Mouse (Mus musculus): Measurements from ENCODE around the gene Tepp.

The Tepp gene

DNA sequence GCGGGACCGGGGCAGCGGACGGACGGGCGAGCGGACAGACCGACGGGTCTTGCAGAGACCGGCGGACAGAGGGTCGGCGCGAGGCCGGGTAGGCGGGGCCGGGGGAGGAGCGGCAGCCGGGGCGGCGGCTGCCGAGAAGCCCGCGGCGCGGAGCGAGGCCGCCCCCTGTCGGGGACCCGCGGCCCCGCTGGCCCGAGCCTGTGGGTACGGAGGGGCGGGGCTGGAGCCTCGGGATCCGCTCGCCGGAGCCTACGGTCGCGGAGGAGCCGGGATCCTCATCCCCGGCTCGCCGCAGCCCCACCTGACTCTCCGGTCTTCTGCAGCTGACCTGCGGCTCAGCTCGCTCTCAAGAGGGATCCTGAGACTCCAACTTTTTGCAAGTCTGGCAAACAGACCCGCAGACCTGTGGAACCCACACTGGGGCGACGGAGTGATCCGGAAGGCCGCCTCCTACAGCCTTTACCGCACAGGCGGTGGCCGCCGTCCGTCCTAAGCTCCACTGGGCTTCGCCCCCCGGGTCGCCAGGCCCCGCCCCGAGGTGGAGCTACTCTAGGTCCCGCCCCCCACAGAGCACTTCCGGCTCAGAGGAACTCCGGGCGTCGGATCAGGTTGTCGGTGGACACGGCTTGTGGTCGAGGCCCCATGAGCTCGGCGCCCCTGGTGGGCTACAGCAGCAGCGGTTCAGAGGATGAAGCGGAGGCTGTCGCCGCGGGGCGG is 21.5 kb downstream of the Tepp start, which contains the start of the genes Zfp319 and Usb1:
Gene Zfp319, minus strand, starts transcription at position 231 of the 717 bp plus-strand sequence.
Gene Usb1, plus strand, starts transcription at position 565 of the 717 bp plus-strand sequence.
- peak; percentile 99 for DNase-seq

DNA sequence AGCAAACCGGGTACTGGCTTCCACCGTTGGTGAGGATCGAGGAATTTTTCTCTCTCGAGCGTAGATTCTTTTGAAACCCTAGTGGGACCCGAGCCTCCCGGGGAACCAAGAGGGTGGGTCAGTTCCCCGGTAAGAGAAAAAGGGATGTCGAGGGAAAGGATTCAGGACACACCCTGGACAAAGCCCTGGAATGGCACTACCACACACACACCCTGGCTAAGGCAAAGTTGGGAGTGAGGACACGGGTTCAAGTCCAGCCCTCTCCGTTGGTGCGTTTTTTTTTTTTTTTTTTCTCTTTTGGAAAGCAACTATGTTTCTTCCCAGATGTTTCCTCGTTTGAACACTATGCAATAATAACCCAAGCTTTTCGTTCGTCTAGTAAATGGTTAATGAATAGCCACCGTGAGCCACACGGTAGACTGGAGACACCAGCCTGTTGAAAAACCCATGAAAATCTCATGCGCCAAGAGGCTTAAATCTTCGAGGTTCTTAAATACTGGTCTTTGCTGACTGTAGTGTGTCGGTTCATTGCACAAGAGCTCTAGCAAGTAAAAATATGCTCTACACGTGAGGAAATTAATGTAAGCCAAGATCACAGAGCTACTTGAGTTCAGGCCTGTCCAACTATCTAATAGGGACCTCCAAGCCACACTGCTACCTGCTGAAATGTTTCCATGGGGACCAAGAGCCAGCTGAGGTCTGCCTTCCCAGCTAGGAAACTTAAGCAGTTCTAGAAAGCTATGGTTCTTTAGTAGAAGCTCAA is 22.3 kb downstream of the Tepp start:
- DNase-seq, result no peak

DNA sequence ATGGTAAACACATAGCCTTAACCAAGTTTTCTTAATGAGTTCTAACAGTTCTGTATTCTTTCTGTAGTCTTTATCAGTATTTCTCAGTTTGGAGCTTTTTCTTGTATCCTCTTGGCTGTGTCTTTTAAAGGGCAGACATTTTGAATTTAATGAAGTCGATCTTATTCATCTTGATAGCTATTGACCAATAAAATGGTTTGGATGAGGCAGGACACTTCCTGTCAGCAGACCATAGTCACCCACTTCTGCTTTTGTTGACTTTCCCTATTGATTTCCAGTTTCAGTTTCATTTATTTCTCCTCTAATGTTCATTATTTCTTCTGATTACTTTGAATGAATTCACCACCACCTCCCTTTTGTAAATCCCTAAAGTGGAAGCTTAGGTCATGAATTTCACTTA is 25.3 kb downstream of the Tepp start:
- DNase-seq, result no peak

DNA sequence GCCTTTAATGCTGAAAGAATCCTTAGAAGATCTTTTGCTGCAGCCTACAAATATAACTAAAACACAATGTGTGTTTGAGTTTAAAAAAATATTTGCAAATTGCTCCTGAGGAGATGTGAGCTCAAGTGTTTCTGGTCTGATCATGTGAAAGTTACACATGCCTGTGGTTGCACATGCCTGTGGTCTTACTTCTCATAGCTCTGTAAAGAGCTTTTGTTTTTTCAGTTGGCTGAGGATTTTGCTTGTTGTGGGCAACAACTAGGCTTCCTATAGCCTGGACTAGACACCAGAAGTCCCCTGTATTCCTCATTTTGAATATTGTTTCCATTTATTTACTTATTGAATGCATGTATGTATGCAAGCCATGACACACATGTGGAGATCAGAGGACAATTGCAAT is 26.0 kb downstream of the Tepp start:
- DNase-seq, result no peak

DNA sequence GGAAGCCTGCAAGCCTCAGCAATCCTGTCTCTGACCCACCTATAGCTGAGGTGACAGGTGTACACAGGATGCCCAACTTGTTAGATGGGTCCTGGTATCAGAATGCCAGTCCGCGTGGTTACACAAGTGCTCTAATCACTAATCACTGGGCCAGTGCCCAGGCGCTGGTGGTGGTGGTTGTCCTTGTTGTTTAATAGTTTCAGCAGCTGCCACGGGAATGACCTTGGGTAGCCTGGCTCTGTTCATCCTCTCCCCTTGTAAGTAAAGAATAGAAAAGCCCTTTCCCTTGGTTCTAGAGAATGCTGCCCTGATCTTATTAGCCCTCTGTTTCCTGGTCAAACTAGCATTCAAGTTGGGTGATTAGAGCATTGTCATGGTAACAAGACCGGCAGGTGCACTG is 31.4 kb downstream of the Tepp start:
- DNase-seq, result peak; percentile 98

DNA sequence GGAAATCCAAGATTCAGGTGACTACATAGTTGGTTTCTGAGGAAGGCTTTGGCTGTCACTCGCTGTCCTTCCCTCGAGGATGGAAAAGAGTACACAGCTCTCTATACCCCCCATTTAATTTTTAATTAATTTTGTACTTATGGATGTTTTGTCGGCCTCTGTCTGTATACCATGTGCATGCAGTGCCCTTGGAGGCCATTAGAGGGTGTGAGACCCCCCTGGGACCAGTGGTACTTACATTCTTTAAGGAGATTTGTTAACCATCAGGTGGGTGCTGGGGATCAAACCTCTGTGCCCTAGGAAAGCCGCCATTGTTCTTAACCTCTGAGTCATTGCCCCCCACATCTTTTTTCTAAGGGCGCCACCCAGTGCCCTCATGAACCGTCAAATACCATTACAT is 34.3 kb downstream of the Tepp start:
- DNase-seq, result no peak

DNA sequence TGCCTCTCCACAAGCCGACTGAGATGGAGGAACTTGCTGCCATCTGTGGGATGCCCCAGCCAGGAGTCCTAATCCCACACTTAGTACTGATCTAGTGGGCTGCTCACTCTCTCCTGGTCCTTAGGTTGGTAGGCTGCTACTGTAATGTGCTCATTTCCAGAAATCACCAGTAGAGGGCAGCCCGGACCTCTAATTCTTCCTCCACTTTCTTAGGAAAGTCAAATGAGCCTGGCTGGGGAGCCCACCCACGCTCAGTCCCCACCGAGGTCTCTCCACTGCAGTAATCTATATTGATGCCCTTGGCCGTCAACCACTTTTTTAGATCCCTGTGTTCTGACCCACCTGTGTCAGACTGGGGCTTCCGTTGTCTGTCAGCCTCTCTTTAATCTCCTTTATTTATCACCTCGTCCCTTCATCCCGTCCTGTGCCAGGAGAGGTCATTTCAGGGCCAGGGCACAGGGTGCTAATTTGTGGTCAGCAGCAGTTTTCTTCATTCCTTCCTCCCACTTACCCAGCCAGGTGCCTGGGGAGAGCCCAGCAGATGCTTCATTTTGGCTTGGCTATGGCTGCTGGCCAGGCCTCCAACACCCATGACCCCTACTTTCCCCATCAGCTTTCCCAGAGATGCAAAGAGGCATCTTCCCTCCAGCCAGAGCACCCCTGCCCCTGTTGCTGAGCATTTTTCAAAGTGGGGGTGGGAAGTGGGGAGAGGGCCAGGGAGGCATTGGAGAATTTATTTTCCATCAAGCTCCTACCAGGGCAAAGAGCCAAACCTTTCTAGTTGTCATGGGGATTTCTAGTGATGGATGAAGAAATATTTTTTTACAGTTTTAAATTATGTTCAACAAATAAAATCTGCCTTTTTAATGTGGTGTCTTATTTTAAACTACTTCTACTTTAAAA is 36.5 kb downstream of the Tepp start:
- DNase-seq, result peak; percentile 94

DNA sequence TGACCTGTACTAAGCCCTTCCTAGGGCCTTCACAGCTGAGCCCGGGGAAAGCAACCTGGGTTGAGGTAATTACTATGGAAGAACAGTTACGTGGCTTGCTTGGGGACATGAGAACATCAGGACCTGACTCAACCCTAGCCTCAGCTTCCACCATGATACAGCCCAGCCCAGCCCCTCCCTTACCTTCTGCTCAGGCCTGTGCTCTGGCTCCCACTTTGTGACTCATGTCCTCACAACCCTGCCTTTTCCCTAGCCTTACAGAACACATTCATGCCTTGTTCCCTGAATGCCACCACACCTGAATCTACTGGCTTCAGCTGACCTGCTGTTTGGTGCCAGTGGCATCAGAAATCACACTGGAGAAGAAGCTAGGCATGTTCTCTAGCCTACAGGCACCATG is 38.0 kb downstream of the Tepp start:
- no peak for DNase-seq

DNA sequence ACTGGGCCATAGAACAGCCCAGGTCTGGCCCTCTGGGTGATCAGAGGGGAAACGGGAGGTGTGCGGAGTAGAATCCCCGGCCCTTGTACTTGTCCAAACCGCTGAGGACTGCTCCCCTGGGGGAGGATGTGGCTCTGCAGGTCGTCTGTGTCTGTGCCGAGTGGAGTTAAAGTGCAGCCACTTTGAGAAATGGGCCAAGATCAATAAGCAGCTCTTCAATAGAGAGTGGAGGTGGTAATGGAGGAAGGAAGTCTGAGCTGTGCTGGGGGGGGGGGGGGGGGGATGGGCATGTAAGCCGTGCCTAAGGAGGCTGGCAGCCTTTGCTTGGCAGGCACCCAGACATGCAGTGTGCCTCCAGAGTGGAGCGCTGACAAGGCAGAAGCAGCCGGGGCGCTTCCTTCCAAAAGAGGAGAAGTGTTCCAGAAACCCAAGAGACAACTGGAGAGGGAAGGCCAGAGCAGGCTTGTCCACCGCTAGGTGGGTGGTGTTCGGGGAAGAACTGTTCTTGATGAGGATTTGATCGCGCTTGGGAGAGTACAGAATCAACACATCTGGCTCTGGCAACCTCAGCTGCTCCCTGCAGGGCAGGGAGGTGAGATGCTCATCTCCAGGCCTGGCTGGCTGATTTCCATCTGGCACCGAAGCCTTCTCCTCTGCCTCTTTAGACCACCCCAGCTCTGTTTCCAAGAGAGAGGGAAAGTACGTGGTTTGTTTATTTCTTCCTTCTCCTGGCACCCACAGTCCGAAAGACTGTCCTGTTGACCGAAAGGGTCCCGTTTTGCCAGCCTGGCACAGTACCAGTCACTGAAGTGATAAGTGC is 38.7 kb downstream of the Tepp start:
- DNase-seq, result peak; percentile 96

DNA sequence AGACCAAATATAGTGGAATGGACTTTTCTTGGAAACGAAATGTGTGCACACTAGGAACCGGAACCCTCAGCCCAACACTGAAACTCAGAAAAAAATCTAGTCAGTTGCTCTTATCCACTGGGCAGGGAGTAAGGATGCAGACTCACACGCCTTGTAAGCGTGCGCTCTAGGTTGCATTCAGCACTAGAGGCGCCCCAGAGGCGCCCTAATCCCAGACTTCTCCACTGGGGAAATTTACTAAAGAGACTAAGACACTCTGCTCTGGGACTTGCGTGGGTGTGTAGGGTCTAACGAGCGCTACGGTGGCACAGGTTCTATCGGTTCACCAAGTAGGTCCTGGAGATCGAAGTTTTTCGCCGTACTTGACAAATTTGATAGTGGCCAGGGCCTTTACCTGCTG is 41.1 kb downstream of the Tepp start:
- DNase-seq, result no peak

DNA sequence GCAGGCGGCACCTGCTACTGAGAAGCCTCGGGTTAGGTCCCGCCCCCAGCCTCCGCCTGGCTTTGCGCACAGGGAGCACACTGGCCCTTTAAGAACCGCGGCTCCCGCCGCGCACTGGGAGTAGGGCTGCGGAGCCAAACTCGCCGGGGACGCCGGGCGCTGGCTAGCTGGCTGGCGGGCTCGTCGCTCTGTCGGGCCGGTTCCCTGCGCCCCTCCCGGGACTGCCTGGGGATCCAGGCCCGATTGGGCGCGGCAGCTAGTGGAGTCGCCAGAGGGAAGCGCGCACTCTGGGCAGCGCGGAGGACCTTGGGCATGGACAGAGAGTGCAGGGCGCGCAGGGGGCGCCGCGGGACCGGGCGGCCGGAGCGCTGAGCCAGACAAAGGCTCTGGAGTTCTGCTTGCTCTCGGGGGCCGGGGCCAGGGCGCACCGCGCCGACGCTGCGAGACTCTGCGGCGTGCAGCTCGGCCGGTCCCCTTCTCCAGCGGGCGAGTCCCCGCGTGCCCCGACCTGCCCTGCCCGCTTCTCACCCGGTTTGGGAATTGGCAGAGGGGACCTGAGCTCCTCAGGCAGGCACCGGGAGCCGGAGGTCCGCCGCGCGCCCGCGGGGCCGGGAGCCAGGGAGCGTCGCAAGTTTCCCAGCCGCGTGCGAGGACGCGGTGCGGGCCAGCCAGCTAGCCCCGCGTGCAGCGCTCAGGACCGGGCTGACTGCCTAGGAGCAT is 41.9 kb downstream of the Tepp start, which contains the start of gene Mmp15:
Gene Mmp15, plus strand, starts transcription at position 118 of the 720 bp plus-strand sequence.
- DNase-seq, result peak; percentile 98

DNA sequence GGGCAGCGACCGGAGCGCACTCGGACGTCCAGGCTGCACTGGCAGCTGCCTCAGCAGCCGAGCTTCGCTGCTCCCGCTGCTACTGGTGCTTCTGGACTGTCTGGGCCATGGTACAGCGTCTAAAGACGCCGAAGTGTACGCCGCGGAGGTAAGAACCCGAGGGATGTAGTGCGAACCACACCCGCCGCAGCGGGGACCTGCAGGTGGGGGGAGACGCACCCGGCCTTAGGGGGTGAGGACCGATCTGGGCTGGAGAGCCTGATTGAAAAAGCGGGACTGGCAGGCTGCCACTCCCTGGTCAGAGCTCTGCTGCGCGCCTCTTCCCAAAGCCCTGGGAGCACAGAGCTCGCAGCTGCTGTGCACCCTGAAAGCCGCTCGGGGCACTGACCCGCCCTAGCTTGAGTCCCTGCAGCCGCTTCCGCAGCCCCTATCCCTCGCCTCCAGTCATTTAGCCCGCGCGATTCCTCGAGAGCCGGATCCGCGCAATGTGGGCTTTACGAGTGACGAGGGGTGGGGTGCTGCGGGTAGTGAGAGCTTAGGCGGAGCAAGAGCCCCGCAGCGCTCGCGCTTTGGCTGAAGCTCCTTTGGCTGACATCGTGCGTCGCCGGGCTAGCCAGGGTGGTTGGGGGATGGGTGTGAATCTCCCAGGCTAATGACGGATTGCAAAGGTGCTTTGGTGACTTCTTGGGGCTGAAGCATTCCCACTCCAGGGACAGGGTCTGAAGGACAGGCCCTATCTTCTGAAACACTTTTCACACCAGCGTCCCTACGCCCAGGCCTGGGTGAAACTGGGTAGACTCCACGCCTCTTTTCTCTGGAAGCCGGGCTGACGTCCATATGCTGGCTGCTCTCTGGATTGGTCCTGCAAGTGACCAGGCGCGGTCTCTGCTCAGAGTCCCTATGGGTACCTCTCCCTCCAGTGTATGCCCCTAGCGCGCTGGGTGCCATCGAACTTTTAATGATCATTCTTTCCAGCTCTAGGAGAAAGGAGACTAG is 42.8 kb downstream of the Tepp start:
- DNase-seq, result peak; percentile 96

DNA sequence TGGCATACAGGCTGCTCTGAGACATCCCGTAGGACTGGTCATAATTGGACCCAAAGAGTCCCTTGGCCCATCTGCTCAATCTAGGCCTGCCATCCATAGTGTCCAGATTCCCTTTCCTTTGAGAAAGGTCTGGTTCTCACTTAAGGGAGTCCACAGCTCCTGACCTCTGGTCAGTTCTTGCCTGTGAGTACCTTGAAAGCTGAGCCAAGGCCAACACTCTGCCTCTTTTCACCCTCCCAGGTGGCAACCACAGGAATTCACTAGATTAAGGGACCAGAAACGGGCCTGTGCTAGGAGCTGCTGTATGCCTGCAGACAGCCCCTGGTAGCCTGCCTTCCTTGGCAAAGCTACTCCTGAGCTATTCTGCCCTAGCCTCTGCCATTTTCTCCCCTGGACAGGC is 44.2 kb downstream of the Tepp start:
- no peak for DNase-seq

DNA sequence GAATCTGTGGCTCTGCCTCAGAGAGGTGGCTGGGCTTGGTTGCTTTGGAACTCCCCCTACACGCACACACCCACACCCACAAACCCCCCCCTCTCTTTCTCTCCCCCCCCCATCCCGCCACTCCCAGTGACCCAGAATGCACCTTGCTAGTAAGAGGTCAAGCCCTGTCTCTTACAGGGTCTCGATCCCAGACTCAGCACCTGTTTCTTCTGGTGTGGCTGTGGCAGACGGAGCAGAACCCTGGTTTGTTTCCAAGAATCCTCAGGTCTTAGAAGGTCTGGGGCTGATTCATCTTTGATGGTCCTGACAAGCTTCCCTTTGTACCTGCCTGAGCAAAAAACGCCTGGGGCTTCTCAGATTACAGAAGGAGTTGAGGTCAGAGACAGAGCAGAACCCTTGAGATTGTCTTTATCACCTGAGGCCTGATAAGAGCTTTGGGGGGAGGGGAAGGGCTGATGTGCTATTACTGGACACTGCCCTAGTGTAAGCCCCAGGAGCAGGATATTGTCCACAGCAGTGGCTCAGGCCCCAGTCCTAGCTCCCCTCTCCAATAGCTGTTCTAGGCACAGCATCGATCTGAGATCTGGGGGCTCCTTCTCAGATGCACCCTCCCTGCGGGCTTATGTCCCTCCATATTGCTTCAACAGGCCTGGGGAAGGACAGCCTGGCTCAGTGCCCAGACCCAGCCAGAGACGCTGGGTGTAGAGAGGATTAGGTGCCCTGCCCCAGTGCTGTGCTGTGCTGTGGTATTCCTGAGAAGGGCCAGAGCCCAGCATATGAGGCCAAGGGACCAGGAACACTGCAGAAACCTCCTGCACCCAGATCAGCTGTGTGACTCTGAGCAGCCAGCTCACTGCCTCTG is 48.4 kb downstream of the Tepp start:
- peak; percentile 94 for DNase-seq

DNA sequence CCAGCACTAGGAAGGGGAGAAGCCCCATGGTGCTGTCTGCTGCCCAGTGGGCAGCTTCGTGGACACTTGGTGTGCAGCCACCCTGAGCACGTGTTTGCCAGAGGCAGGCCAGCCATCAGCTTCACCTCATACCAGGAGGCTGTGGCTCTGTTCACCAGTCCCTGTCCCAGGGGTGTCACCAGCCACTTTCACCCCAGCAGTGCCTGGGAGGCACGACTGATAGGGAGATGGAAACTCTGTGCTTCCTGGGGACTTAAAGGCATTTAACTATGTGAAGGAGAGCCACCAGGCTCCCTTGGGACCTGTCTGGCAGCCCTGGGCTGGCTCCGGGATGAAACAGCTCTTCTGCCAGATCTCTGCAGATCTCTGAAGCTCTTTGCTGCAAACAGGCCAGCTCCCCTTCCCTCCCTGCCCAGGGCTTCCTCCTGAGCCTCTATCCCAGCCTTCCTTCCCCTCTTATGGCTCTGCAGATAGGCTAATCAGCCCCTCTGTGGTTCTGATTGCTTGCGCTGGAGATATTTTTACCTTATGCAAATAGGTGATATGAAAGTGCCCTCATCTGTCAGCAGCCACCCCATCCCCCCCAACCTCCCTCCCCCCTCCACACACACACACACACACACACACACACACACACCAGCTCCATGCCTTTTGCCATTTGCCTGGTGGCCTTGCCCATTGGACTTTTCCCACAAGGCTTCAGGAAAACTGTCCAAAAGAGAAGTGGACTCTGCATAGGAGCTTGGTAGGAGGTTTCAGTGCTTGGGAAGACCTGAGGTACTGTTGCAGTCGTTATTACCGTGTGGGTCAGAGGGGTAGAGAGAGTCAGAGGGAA is 50.0 kb downstream of the Tepp start:
- DNase-seq, result peak; percentile 95

DNA sequence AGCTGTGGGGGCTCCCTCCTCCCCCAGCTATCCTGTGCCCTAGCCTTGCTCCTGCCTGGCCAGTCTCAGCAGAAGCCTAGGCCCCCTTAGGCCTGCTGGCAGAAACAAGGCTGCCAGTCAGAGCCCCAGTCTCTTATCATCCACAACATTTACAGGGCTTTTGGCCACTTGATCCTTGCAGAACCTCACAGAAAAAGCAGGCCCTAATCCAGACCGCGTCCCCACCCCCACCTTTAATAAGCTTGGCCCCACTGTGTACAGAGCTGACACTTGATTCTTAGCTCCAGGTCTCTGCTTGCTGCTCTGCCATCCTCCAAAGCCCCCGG is 50.6 kb downstream of the Tepp start:
- peak; percentile 74 for DNase-seq

DNA sequence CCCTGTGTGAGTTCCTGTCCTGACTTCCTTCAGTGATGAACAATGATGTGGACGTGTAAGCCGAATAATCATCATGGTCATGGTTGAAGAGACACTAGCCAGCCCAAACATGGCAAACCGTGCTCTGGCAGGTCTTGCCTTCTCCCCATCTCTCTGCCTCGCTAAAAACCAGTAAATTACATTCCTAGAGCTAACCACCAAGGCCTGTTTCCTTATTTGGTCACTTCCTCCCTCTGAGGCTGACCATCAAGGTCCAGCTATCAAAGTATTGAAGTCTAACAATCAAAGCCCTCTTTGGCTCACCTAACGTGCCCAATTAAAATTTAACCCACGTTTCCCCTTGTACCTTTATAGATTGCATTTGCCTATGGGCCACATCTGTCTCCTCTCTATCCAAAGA is 51.9 kb downstream of the Tepp start:
- peak; percentile 67 for DNase-seq

DNA sequence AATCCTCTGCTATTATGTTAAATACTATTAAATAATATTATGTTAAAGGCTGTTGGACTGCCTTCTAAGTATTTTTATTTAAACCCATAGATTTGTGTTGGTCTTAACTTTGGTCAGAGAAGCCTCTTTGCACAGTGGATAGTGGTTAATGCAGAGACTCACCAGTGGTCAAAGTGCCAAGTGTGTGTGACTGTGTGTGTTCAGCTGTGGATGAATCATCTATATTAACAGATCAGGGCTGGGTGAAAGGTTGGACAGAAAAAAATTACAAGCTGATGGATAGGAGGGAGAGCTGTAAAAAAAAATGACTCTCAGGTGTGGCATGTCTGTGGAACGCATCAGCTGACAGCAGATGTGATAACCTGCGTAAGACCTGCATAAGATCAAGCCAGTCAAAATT is 53.5 kb downstream of the Tepp start:
- no peak for DNase-seq

Data from heart, adult 11 months (tissue).